Mouse (Mus musculus) ES-CJ7 (cell line): ENCODE results near the gene Faim2.

Source experiments
- DNase-seq: peaks from one replicate; pipeline ENCODE4 v3.0.0; 2011; ENCODE audit warnings: low read depth, low spot score

The Faim2 gene

DNA sequence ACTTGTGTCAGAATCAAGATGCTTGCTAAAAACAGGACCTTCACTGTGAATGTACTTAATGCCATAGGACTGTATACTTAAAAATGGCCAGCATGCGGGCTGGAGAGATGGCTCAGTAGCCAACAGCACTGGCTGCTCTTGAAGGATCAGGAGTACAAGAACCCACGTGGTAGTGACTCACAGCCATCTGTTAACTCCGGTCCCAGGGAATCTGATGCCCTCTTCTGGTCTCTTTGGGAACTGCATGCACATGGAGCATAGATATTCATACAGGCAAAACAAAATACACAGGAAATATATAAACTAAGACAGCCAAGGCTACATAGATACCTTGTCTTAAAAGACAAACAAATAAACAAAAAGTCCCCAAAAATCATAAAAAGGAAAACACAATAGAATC, 58.9 kb downstream of the Faim2 start:
- DNase-seq = peak; percentile 90

GRCm38 (mm10) chr15:99463194-99463593, 64.8 kb downstream of the Faim2 start:
- DNase-seq = no peak

DNA sequence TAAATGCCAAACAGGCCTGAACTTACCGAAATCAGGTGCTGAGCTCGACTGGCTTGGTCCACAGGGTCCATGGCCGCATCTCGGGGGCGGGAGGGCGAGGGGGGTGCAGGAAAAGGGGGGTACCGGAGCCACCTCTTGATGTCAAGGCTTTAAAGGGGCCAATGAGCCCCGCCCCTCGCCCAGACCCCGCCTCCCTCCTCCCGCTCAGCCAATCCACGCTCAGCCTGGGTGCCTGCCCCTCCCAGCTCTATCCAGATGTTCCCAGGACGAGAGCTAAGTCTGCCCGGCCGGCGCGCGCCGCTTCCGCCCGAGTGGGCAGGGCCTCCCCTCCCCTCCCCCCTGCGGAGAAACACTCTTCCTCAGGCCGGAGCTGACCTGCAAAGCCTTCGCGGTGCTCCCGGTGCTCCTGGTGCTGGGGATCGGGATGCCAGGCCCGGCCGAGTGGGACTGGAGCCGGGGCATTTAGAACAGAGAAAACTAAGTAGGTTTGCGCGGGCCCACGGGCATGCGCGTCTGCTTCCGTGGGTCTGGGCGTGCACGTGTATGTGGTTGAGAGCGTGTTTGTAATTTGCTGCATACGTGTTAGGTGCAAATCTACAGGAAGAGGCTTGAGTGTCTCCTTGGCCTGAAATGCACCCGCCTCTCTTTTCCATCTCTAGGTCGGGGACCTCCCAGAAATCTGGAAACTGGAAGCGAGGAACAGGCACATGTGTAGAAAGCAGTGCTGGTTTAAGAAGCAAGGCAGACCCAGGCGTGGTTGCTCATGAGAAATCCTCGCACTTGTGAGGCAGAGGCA, 70.2 kb downstream of the Faim2 start, which contains the start of gene Nckap5l:
Gene Nckap5l, minus strand, starts transcription at position 143 of the 796 bp plus-strand sequence.
- peak; percentile 96 for DNase-seq

GRCm38 (mm10) chr15:99456963-99457605, 70.9 kb downstream of the Faim2 start:
- peak; percentile 82 for DNase-seq

- DNase-seq = no peak
Measured at GRCm38 (mm10) chr15:99456338-99456962, 71.5 kb downstream of the Faim2 start.

GRCm38 (mm10) chr15:99455415-99455814, 72.5 kb downstream of the Faim2 start:
- DNase-seq = no peak

- no peak for DNase-seq
Measured at GRCm38 (mm10) chr15:99454585-99455279, 73.2 kb downstream of the Faim2 start.

DNA sequence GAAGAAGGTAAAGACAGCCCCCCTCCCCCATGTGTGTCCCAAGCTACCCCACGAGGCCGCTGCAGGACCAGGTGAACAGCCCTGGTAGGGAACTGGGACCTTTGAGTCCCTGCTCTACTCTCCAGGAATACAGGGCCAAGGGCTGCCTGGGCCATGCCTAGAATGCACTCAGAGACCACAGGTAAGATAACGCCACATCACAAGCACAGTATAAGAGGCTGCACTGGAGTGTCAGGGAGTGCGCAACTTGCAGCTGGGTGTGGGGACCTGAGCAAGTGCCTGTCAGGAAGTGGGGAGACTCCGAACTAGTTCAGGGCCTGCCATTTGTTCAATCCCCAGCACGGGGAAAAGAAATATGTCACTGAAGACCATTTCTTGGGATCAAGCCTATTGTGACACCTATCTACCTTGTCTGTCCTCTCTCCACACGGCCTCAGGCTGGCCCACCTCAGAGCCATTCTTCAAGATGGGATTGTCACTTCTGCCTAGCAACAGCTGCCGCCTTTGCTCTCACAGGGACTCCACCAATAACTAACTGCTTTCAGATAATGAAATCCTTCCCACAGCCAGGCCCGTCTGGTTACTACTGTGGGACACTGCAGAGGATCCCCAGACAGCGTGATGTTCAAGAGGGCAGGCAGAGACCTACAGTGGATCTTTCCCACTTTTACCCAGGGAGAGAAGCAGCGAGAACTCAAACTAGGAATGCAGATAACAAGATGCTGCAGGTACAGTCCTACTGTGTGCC, 74.6 kb downstream of the Faim2 start:
- DNase-seq = no peak

GRCm38 (mm10) chr15:99449751-99450280, 78.1 kb downstream of the Faim2 start:
- DNase-seq = no peak

DNA sequence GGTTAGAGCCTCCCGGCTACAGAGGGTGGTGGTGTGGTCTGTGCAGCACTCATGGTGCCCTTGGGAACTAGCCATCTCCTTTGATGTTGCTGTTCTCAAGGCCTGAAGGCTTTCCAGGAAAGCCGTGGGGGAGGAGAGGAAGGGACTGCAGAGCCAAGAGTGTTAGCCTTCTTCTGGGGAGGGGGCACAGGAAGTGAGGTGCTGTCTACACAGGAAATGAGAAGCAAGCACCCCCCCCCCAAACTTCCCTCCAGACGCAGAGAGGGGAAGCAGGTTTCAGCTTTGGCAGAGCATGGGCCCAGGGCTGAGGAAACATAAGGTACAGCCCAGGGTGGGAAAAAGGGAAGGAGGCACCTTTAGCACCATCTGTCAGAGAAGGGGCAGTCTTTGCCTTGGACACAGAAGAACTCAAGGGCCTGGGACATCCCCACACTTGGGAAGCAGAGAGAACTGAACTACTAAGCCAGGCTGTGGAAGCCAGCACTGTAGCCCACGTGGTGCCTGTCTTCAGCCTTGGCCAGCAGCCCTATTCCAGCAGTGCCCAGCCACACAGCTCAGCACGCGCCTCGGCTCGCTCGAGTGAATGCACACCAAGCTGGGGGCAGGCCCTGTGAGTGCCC, 78.7 kb downstream of the Faim2 start:
- DNase-seq = no peak
